Mouse (Mus musculus) kidney, embryonic 14.5 days (tissue): ENCODE measurements at regions not wholly inside any gene's neighbourhood (a gene's known extent, or its start where the extent isn't known, plus 50 kb on each side); places are given as distances from the start of the nearest gene placed in this dataset.

Source experiments
- ATAC-seq: fragments of 200-750 bp; cut with Nextera tagmentation; 2 replicates; pipeline ENCODE4 v1.8.0; 2017; ENCODE audit warnings: moderate number of reproducible peaks, mild to moderate bottlenecking, moderate TSS enrichment, moderate library complexity; ENCODE audit not compliant: low FRiP score, low TSS enrichment
- H3K27ac ChIP-seq: fragments of 300-500 bp; sonication (generic); 2 replicates; pipeline ENCODE4 v1.5.1; 2014; ENCODE audit warnings: low read depth, mild to moderate bottlenecking, low read length, moderate library complexity, mixed read lengths
- H3K27me3 ChIP-seq: fragments of 300-500 bp; sonication (generic); 2 replicates; pipeline ENCODE4 v1.6.1; 2014; ENCODE audit warnings: mild to moderate bottlenecking, low read length; ENCODE audit not compliant: control insufficient read depth, insufficient read depth
- H3K36me3 ChIP-seq: fragments of 300-500 bp; sonication (generic); 2 replicates; pipeline ENCODE4 v1.6.1; 2014; ENCODE audit warnings: low read length, mixed read lengths; ENCODE audit not compliant: control insufficient read depth, insufficient read depth
- H3K4me1 ChIP-seq: fragments of 300-500 bp; sonication (generic); 2 replicates; pipeline ENCODE4 v1.6.1; 2014; ENCODE audit warnings: low read length, mixed read lengths; ENCODE audit not compliant: control insufficient read depth, insufficient read depth
- H3K4me2 ChIP-seq: fragments of 300-500 bp; sonication (generic); replicated peaks from 2 replicates; pipeline ENCODE4 v1.6.1; 2014; ENCODE audit warnings: low read depth, mild to moderate bottlenecking, low read length
- H3K4me3 ChIP-seq: fragments of 300-500 bp; sonication (generic); 2 replicates; pipeline ENCODE4 v1.5.1; 2014; ENCODE audit warnings: mild to moderate bottlenecking, low read length
- H3K9ac ChIP-seq: fragments of 300-500 bp; sonication (generic); 2 replicates; pipeline ENCODE4 v1.6.1; 2014; ENCODE audit warnings: low read depth, mild to moderate bottlenecking, low read length, moderate library complexity
- H3K9me3 ChIP-seq: fragments of 300-500 bp; sonication (generic); 2 replicates; pipeline ENCODE4 v1.6.1; 2016; ENCODE audit warnings: low read length; ENCODE audit not compliant: control insufficient read depth
- WGBS: fragments of 180-500 bp; shearing (Covaris S2); extraction: QIAGEN DNeasy Blood & Tissue Kit; methylation state at CpG from one replicate; pipeline ENCODE4 v1.1.7; 2014; 5-methylcytosine and 5-hydroxymethylcytosine counted together

DNA sequence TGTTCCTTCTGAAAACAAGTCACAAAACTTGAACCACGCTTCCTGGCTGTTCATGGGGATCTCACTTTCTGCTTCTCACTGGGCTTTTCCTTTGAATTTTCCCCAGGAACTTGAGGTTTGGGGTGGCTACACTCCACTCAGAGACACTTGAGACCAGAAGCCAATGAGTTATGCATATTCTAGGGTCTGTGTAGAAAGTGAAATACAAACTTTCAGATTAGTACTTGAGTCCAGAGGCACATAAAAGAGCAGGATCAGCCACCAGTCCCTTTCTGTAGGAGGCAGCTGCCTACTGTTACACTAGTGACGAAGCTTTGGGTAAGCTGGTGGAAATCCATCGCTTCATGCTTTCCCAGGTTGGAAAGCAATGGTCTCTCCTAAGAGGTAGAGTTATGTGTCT, 60.4 kb upstream of the Serpine2 start:
- H3K4me3 ChIP-seq, result no peak overlapping the region
- H3K9ac ChIP-seq, result no peak overlapping the region
- no peaks in the 10 kb centered on the region for H3K27me3 ChIP-seq
- ATAC-seq, result no peak
- H3K4me2 ChIP-seq, result no peak overlapping the region
- no peak overlapping the region for H3K27ac ChIP-seq
- H3K36me3 ChIP-seq, result no peaks in the 10 kb centered on the region
- H3K4me1 ChIP-seq, result 0 out of 2 replicates have a peak, but pooled peaks cover 2% of the 10 kb centered on the region
- 88% methylated on average over 3 of the region's 3 CpGs for WGBS
- no peaks in the 10 kb centered on the region for H3K9me3 ChIP-seq

DNA sequence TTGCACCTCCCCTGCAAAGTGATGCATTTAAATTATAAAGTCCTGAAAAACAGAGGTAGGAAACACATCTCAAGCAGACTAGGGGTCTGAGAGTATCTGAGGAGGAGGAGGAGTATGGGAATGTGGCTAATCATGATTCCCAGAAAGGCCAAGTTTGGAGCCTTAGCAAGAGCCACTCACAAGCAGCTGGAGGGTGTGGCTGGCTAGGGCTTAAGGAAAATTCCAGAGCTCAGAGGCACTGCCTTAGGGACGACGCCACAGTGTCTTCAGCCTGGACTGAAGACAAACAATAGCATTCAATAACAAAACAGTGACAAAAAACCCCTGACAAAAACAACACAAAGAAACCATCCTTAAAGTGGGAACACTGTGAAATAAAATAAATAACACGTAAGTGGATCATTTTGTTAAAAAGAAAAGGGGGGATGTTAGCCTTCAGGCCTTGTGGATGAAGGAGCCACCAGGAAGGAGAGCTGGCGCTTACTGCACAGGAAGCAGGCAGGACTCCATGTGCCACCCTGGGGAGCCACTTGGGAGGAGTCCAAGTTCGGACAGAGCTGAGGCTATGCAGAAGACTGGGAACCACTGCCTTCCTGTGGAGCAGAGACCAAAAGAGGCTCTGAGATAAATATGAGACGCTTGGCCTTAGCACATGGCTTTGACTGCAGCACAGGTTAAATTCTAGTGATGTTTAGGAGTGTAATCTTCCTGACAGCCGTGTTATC, 56.6 kb upstream of the Serpine2 start:
- H3K4me1 ChIP-seq, result no peaks in the 10 kb centered on the region
- 78% methylated on average over 7 of the region's 7 CpGs for WGBS
- ATAC-seq, result no peak

More for the DNA sequence above, 56.6 kb upstream of the Serpine2 start:
- no peak overlapping the region for H3K4me2 ChIP-seq
- H3K27me3 ChIP-seq, result no peaks in the 10 kb centered on the region
- no peaks in the 10 kb centered on the region for H3K36me3 ChIP-seq
- H3K4me3 ChIP-seq, result no peak overlapping the region
- H3K27ac ChIP-seq, result no peak overlapping the region
- H3K9ac ChIP-seq, result no peak overlapping the region
- H3K9me3 ChIP-seq, result no peaks in the 10 kb centered on the region
